Mouse (Mus musculus): Measurements from ENCODE around the gene Pygb. TPM values are rescaled to one million over a fixed set of nuclear protein-coding genes. Genes with fewer than 3 reads are reported as not detected.

Pygb gene
- total RNA-seq (2015) (8.3 and 8.5 TPM in 2 replicates), total RNA-seq (2017) (26.0 and 35.4 TPM in 2 replicates)

GRCm38 (mm10) chr2:150786251-150787180, at the start of gene Pygb:
Gene Pygb (plus strand): TSS chr2:150786735.
- ATAC-seq (ENCODE audit: poor library complexity, severe bottlenecking), result peak; percentile 87

GRCm38 (mm10) chr2:150737881-150738280, 48.7 kb upstream of the Pygb start:
- ATAC-seq (ENCODE audit: poor library complexity, severe bottlenecking), result no peak

GRCm38 (mm10) chr2:150740145-150740841, 46.2 kb upstream of the Pygb start:
- ATAC-seq (ENCODE audit: poor library complexity, severe bottlenecking), result no peak

GRCm38 (mm10) chr2:150741405-150741804, 45.1 kb upstream of the Pygb start:
- ATAC-seq (ENCODE audit: poor library complexity, severe bottlenecking), result no peak

DNA sequence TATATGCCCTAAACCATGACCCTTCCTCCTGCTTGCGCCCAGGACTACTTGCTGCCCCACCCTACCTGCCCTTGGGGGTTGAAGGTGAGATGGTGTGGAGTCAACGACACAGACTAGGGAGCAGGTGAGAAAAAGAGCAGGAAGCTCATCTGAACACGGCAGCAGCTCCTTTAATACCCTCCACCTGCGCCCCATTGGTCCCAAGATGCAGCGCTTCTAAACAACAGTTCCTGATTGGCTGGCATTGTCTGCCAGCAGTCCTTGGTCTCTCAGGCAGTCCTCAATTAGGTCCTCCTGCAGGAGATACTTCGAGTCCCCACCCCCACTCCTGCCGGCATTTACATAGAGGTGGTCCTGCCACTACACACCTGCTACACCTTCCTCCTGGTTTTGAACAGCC, 41.5 kb upstream of the Pygb start:
- no peak for ATAC-seq (ENCODE audit: poor library complexity, severe bottlenecking)

DNA sequence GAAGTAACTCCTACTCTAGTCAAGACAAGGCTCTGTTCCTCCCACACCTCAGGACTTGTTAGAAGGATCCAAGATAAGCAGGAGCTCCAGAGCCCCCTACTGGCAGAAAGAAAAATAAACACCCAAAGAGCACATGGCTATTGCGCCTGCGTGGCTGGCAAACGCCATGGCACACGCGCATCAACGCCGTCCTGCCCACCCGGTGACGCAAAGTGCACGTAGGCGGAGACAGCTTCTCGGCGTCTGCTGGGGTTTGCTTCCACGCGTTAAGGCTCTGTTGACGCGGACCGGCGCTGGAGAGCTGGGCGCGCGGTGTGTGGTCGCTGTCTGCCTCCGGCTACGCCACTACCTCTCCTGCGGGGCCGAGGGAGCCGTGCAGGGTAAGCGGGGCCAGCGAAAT, 37.7 kb upstream of the Pygb start, which contains the start of gene Entpd6:
Gene Entpd6 (plus strand): TSS at position 189 of the 400 bp plus-strand sequence.
- peak; percentile 85 for ATAC-seq (ENCODE audit: poor library complexity, severe bottlenecking)

DNA sequence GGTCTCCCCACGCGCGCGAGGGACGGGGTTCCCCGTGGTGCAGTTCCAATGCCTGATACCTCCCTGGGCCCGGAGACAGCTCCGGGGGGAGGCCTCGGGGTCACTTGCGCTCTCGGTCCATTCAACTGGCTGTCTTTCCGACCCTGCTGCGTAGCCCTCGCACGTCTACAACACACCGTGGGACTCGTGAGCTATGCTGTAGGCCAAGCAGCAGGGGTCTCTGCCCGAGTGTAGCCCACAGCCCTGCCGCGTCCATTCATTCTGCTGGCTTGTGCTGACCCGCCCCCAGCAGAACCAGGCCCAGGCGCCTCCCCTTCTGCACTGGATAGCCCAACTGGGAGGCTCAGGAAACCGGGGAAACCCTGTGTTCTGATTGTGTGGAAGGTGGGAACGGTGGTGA, 37.3 kb upstream of the Pygb start:
- peak; percentile 26; the same call in 1 of the 2 replicates for ATAC-seq (ENCODE audit: poor library complexity, severe bottlenecking)

GRCm38 (mm10) chr2:150750129-150750979, 36.2 kb upstream of the Pygb start:
- peak; percentile 52 for ATAC-seq (ENCODE audit: poor library complexity, severe bottlenecking)

- no peak for ATAC-seq (ENCODE audit: poor library complexity, severe bottlenecking)
Observed at GRCm38 (mm10) chr2:150755016-150755415, 31.5 kb upstream of the Pygb start.

DNA sequence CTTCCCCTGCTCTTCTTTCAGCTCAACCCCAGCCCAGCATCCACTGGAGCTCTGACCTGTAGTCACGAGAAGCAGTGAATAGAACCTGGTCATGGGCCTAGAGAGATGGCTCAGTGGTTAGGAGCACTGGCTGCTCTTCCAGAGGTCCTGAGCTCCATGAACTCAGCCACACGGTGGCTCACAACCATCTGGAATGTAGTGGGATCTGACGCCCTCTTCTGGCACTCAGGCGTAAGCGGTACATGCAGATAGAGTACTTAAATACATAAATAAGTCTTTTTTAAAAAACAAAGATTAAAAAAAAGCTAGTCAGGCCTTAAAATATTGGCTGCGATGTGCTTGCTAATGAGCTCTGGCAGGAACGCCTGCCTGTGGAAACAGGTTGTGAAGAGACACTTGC, 25.1 kb upstream of the Pygb start:
- no peak for ATAC-seq (ENCODE audit: poor library complexity, severe bottlenecking)

GRCm38 (mm10) chr2:150765619-150766018, 20.9 kb upstream of the Pygb start:
- no peak for ATAC-seq (ENCODE audit: poor library complexity, severe bottlenecking)

DNA sequence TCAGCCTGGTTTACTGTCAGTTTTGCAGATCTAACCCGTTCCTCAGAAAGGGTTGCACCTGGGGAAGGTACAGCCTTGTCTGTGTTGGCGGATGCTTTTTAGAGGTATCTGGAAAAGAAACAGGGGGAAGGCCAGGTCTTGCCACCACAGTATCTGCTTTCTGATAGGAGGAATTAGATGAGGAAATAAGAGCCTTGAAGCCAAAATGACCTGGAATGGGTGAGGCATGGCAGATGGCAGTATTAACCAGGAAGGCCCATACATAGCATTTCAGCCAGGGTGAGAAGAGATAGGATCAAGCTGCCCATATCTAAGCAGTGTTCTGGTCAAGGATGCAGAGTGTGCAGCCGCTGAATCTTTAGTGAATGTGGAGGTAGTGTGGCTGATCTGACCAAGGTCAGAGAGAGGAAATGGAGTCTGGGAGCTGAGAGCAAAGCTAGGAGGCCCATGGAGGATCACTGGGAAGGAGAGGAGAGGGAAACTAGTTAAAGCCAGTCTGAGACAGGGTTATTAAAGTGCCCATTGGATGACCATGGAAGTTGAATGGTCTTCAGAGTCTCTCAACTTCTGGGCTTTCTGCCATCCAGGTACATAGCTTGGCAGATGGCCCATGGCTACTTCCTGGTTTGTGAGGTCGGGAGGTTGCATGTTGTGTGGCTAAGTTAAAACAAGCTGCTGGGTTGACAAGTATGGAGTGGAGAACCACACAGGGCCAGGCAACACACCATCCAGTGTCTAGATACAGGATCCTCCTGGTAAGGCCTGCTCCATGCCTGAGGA, 20.3 kb upstream of the Pygb start:
- no peak for ATAC-seq (ENCODE audit: poor library complexity, severe bottlenecking)

- ATAC-seq (ENCODE audit: poor library complexity, severe bottlenecking), result 0 out of 2 replicates have a peak, but pooled peaks have one; percentile 1
Observed at GRCm38 (mm10) chr2:150768678-150769077, 17.9 kb upstream of the Pygb start.

- no peak for ATAC-seq (ENCODE audit: poor library complexity, severe bottlenecking)
Observed at GRCm38 (mm10) chr2:150770747-150771146, 15.8 kb upstream of the Pygb start.

DNA sequence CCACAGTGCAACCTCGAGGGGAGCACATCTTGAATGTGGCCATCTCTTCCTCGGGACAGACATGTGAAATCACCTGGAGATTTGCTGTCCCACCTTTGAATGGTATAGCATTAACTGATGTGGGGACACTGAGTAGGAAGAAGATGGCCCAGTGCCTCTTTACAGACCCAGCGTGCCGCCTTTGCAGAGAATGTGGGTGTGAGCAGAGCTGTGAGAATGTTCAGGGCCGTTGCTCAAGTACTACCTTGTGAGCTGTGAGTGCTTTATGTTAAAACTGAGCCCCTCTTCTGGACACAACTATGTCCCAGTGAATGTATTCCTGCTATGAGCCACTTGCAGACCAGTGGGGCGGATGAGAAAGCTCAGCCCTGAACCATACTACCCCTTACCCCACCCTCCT, 15.4 kb upstream of the Pygb start:
- ATAC-seq (ENCODE audit: poor library complexity, severe bottlenecking), result no peak

- no peak for ATAC-seq (ENCODE audit: poor library complexity, severe bottlenecking)
Observed at GRCm38 (mm10) chr2:150771996-150772395, 14.5 kb upstream of the Pygb start.

- ATAC-seq (ENCODE audit: poor library complexity, severe bottlenecking), result no peak
Observed at GRCm38 (mm10) chr2:150772466-150773119, 13.9 kb upstream of the Pygb start.

- ATAC-seq (ENCODE audit: poor library complexity, severe bottlenecking), result peak; percentile 34; the same call in 1 of the 2 replicates
Observed at GRCm38 (mm10) chr2:150782801-150783200, 3.7 kb upstream of the Pygb start.

DNA sequence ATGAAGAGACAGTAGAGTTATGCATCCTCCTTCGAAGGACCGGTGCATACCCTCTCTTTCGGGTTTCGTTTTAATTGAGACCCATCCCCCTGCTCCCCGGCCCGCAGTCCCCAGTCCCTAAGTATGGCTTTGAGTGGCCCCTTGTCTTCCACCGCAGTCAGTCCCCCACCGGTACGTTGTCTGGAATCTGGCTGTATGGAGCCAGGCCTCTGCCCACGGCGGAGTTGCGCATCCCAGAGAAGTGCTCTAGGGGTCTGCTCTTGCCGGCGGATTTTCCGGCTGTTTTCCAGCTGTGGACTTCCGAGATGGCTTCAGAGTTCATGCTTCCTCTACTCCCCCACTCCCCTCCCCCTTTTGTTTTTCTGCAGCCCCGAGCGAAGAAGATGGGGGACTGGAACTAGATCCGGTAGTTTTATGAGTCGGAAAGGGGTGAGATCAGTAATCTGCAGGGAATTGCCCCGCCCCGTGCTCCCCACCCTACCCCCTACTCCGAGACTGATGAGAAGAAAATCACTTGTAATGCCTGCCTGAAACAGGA, 768 bp downstream of the Pygb start:
- no peak for ATAC-seq (ENCODE audit: poor library complexity, severe bottlenecking)
